Mouse (Mus musculus) G1E (cell line): ENCODE measurements around the gene Apex2.

ENCODE experiments used
- CTCF ChIP-seq: IDR thresholded peaks from 2 replicates; pipeline ENCODE4 v1.5.1; 2012; ENCODE audit warnings: low read depth, low read length, inconsistent platforms, mixed read lengths
- GATA1 ChIP-seq: IDR thresholded peaks from 2 replicates; pipeline ENCODE4 v1.6.1; 2012; ENCODE audit warnings: borderline replicate concordance, low read length, inconsistent platforms, mixed read lengths
- TAL1 ChIP-seq: conservative IDR thresholded peaks from 2 replicates; pipeline ENCODE4 v1.6.1; 2012; ENCODE audit warnings: low read depth, low read length, inconsistent platforms, mixed read lengths

DNA sequence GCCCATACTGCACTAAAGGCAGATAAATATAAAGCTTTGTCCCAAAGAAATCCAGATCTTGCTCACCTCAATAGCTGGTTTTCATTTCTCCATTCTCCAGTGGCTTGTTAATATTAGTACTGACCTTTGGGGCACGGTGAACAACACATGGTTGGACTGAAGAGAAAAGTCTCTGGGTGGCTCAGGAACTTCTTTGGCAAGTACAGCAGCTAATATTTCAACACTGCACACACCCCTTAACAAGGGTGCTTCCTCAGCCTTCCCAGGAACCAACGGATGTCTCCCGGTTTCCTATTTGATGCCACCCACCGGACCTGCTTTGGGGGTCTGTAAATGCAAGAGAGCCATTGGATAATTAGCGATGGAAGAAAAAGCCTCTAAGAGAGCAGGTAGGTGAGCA, at the start of gene Apex2:
- no peak for TF ChIP-seq CTCF
- no peak for TF ChIP-seq TAL1
- TF ChIP-seq GATA1: no peak
